Mouse (Mus musculus) E14TG2a.4 (cell line): Measurements from ENCODE around the gene Gm49369.
A peak's percentile ranks its signal among the peaks of the same experiment; 100 is the strongest.

Source experiments
- H3K27me3 ChIP-seq: 2 replicates; pipeline ENCODE4 v1.6.1; 2014; ENCODE audit warnings: low read length, control low read depth; ENCODE audit not compliant: insufficient read depth
- H3K36me3 ChIP-seq: 2 replicates; pipeline ENCODE4 v1.6.1; 2014; ENCODE audit warnings: low read length, control low read depth; ENCODE audit not compliant: insufficient read depth
- H3K4me1 ChIP-seq: replicated peaks from 2 replicates; pipeline ENCODE4 v1.6.1; 2014; ENCODE audit warnings: low read depth, low read length, control low read depth
- H3K4me3 ChIP-seq: replicated peaks from 2 replicates; pipeline ENCODE4 v1.5.1; 2014; ENCODE audit warnings: mild to moderate bottlenecking, low read length
- H3K9me3 ChIP-seq: 2 replicates; pipeline ENCODE4 v1.6.1; 2014; ENCODE audit warnings: low read length, control low read depth
- CTCF ChIP-seq: conservative IDR thresholded peaks from 2 replicates; pipeline ENCODE4 v1.5.1; 2014; ENCODE audit warnings: low read length
- NANOG ChIP-seq: IDR thresholded peaks from 2 replicates; pipeline ENCODE4 v1.6.1; 2014; ENCODE audit warnings: borderline replicate concordance, low read length, mixed read lengths
- POU5F1 ChIP-seq: IDR thresholded peaks from 2 replicates; pipeline ENCODE4 v1.6.1; 2014; ENCODE audit warnings: low read length, borderline replicate concordance

Gene Gm49369

GRCm38 (mm10) chr7:142371768-142372661 is 10.5 kb downstream of the Gm49369 start:
- Histone ChIP-seq H3K9me3 (no peaks in the 10 kb centered on the region), H3K27me3 (peaks cover 52% of the 10 kb centered on the region), H3K36me3 (peaks cover 30% of the 10 kb centered on the region), H3K4me1 (peaks cover 58% of the 10 kb centered on the region), H3K4me3 (peak overlapping the region; percentile 75)
- no peak for TF ChIP-seq CTCF
- TF ChIP-seq NANOG, result no peak
- TF ChIP-seq POU5F1, result no peak

DNA sequence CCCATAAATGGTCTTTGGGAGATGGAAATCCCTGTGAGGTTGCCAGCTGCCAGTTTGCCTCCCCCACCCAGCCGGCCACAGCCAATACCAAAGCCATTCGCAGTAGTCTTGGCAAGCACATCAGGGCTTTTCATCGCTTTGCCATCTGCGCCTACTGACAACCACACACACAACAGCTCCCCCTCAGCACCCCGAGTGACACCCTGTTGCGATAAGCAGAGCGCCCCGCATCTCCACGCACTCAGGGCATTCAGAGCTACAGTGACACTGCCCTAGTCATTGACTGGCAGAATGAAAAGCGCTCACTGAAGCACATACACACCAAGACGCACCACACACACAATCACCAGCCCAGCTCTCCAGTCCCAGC is 11.1 kb downstream of the Gm49369 start:
- peaks cover 24% of the 10 kb centered on the region for H3K36me3 ChIP-seq
- peak overlapping the region; percentile 75 for H3K4me3 ChIP-seq
- peaks cover 52% of the 10 kb centered on the region for H3K27me3 ChIP-seq
- H3K4me1 ChIP-seq, result peaks cover 55% of the 10 kb centered on the region
- no peaks in the 10 kb centered on the region for H3K9me3 ChIP-seq
- TF ChIP-seq CTCF (no peak), NANOG (no peak), POU5F1 (no peak)

DNA sequence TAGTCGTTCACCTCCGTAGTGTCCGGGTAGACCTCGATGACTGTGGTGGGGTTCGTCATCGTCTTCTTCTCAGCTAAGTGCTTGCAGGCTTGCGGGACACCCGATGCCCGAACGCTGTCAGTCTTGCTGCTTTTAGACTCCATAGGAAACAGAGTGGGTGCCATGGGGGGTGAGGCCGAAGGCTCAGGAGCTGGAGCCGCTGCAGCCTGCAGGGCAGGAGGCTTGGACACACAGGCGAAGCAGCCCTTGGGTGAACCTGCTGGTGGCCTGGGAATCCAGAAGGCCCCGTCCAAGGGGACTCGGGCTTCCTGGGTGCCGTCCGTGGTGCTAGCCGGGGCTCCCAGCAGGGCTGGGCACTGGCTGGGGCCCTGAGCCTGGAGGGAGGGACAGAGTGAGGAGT is 11.5 kb downstream of the Gm49369 start:
- Histone ChIP-seq H3K9me3 (no peaks in the 10 kb centered on the region), H3K36me3 (peaks cover 19% of the 10 kb centered on the region), H3K4me1 (peaks cover 51% of the 10 kb centered on the region), H3K4me3 (peak overlapping the region; percentile 75), H3K27me3 (peaks cover 52% of the 10 kb centered on the region)
- TF ChIP-seq CTCF (no peak), NANOG (no peak), POU5F1 (no peak)

DNA sequence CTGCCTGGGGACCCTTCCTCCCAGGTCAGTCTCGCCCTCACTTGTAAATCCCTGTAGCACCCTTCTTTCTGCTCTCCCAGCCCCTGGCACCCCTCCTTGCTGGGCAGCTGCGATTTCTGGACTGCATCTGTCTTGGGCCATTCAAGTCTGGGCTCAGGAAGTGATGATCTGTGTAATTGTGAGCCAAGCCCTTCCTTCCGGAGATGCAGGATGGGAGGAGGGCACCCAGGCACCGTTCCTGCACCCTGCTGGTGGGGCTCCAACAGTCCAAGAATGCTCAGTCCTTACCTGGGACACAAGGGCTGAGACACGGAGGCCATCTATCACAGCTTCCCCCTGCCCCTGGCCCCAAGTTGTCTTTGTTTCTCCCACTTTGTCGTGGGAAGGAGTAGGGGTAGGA is 12.6 kb downstream of the Gm49369 start:
- H3K9me3 ChIP-seq, result no peaks in the 10 kb centered on the region
- H3K27me3 ChIP-seq, result peaks cover 52% of the 10 kb centered on the region
- H3K4me3 ChIP-seq, result no peak overlapping the region
- no peak for TF ChIP-seq POU5F1
- no peak for TF ChIP-seq CTCF
- no peak for TF ChIP-seq NANOG
- H3K4me1 ChIP-seq, result peaks cover 39% of the 10 kb centered on the region
- peaks cover 8% of the 10 kb centered on the region for H3K36me3 ChIP-seq

GRCm38 (mm10) chr7:142368856-142369255 is 13.6 kb downstream of the Gm49369 start:
- no peaks in the 10 kb centered on the region for H3K36me3 ChIP-seq
- H3K4me1 ChIP-seq, result peaks cover 30% of the 10 kb centered on the region
- no peak overlapping the region for H3K4me3 ChIP-seq
- no peaks in the 10 kb centered on the region for H3K9me3 ChIP-seq
- H3K27me3 ChIP-seq, result peaks cover 52% of the 10 kb centered on the region
- TF ChIP-seq CTCF, result no peak
- TF ChIP-seq POU5F1, result no peak
- TF ChIP-seq NANOG, result no peak

DNA sequence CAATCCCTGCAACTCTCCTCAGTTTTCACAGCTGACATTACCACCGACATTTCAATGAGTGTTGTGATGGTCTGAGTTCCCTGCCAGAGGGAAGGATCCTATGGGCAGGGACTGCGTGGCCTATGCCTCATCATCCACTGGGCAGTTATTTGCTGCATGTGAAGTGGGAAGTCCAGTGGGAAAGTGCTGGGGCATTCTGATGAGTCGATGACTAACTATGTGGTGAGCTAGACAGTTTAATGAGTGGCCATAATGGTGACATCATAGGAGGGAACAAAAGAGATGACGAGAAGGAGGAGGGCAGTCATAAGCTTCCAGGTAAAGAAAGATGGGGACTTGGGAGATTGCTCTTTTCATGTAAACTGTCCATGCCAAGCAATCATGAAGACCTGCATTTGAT is 19.4 kb downstream of the Gm49369 start:
- no peaks in the 10 kb centered on the region; the same call in 1 of the 2 replicates for H3K4me1 ChIP-seq
- peaks cover 7% of the 10 kb centered on the region for H3K27me3 ChIP-seq
- no peak for TF ChIP-seq NANOG
- TF ChIP-seq POU5F1, result no peak
- TF ChIP-seq CTCF, result no peak
- no peaks in the 10 kb centered on the region for H3K36me3 ChIP-seq
- H3K4me3 ChIP-seq, result no peak overlapping the region
- no peaks in the 10 kb centered on the region for H3K9me3 ChIP-seq

DNA sequence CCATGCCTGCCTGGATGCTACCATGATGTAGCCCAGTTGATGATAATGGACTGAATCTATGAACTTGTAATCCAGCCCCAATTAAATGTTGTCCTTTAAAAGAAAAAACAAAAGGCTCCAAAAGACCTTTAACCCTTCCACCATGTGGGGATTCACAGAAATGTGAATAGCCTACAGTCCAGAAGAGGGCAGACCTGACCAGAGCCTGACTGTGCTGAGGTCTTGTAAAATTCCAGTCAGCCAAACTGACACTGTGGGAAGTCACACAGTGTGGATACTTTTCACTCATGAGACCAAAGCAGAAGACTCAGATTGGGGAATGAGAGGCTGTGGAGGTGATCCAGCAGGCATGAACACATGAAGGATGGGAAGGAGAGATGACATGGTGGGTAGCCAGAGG is 21.7 kb downstream of the Gm49369 start:
- no peaks in the 10 kb centered on the region for H3K9me3 ChIP-seq

GRCm38 (mm10) chr7:142359129-142359528 is 23.3 kb downstream of the Gm49369 start:
- Histone ChIP-seq H3K4me3 (no peak overlapping the region), H3K27me3 (peaks cover 31% of the 10 kb centered on the region), H3K9me3 (no peaks in the 10 kb centered on the region), H3K4me1 (no peaks in the 10 kb centered on the region), H3K36me3 (no peaks in the 10 kb centered on the region)
- no peak for TF ChIP-seq POU5F1
- no peak for TF ChIP-seq NANOG
- no peak for TF ChIP-seq CTCF

More for the DNA sequence above, 21.7 kb downstream of the Gm49369 start:
- Histone ChIP-seq H3K27me3 (peaks cover 19% of the 10 kb centered on the region), H3K4me3 (no peak overlapping the region), H3K4me1 (no peaks in the 10 kb centered on the region; the same call in 1 of the 2 replicates), H3K36me3 (no peaks in the 10 kb centered on the region)
- TF ChIP-seq NANOG, result no peak
- no peak for TF ChIP-seq POU5F1
- TF ChIP-seq CTCF, result no peak
